Mouse (Mus musculus) C2C12 (cell line): ENCODE measurements around the gene Gas6.

Source experiments
- CEBPB ChIP-seq: IDR thresholded peaks from one replicate; pipeline ENCODE4 v1.6.1; 2011; ENCODE audit warnings: low read depth, mild to moderate bottlenecking, control low read depth, moderate library complexity
- CTCF ChIP-seq: IDR thresholded peaks from one replicate; pipeline ENCODE4 v1.5.1; 2011; ENCODE audit not compliant: control insufficient read depth, insufficient read depth, insufficient read length
- FOSL1 ChIP-seq: IDR thresholded peaks from one replicate; pipeline ENCODE4 v1.8.0; 2011; ENCODE audit warnings: mild to moderate bottlenecking, low read length; ENCODE audit not compliant: poor library complexity, insufficient read depth, severe bottlenecking
- MAX ChIP-seq: IDR thresholded peaks from one replicate; pipeline ENCODE4 v1.6.1; 2011; ENCODE audit warnings: mild to moderate bottlenecking, control low read depth
- MYOD1 ChIP-seq: IDR thresholded peaks from one replicate; pipeline ENCODE4 v1.6.1; 2011; ENCODE audit warnings: low read depth; ENCODE audit not compliant: control insufficient read depth, insufficient read length
- MYOG ChIP-seq: IDR thresholded peaks from one replicate; pipeline ENCODE4 v1.6.1; 2011; ENCODE audit not compliant: control insufficient read depth, insufficient read length; ENCODE audit errors: extremely low read depth
- USF1 ChIP-seq: IDR thresholded peaks from one replicate; pipeline ENCODE4 v1.6.1; 2011; ENCODE audit warnings: low read depth, mild to moderate bottlenecking, control low read depth, moderate library complexity

- TF ChIP-seq CTCF (no peak), MYOD1 (no peak), MAX (peak; percentile 22), USF1 (peak; percentile 76), FOSL1 (no peak), CEBPB (no peak), MYOG (no peak)
Measured at GRCm38 (mm10) chr8:13530941-13531340, 36.7 kb upstream of the Gas6 start.
